Mouse (Mus musculus) liver, embryonic 14.5 days (tissue): ENCODE measurements around the gene Vil1. TPM values are rescaled to one million over a fixed set of nuclear protein-coding genes. Genes with fewer than 3 reads are reported as not detected.

ENCODE experiments used
- ATAC-seq: fragments of 200-750 bp; cut with Nextera tagmentation; 2 replicates; pipeline ENCODE4 v1.8.0; 2017; ENCODE audit warnings: moderate number of reproducible peaks, mild to moderate bottlenecking, moderate library complexity; ENCODE audit not compliant: insufficient read depth
- DNase-seq, 3 experiments: peaks; one replicate each; pipeline ENCODE4 v3.0.0-alpha.2; 2012 to 2013; ENCODE audit warnings: low read depth in 3 of 3, low spot score in 3 of 3
- H3K27ac ChIP-seq: fragments of 300-500 bp; sonication (generic); 2 replicates; pipeline ENCODE4 v1.5.1; 2014; ENCODE audit warnings: moderate library complexity, mild to moderate bottlenecking, control low read depth, inconsistent platforms
- H3K27me3 ChIP-seq: fragments of 300-500 bp; sonication (generic); 2 replicates; pipeline ENCODE4 v1.6.1; 2014; ENCODE audit warnings: mild to moderate bottlenecking, low read length, moderate library complexity; ENCODE audit not compliant: control insufficient read depth, insufficient read depth
- H3K36me3 ChIP-seq: fragments of 300-500 bp; sonication (generic); replicated peaks from 2 replicates; pipeline ENCODE4 v1.6.1; 2014; ENCODE audit warnings: low read depth; ENCODE audit not compliant: control insufficient read depth, insufficient read depth
- H3K4me1 ChIP-seq, 2 experiments: fragments of 200-500 bp in 1 of 2; fragments of 300-500 bp in 1 of 2; sonication (generic) in 1 of 2; replicated peaks; 2 replicates each; pipeline ENCODE4 v1.6.1; 2012 to 2014; ENCODE audit warnings: antibody characterized with exemption in 1 of 2, inconsistent platforms in 1 of 2, low read length in 1 of 2; ENCODE audit not compliant: control insufficient read depth in 2 of 2, insufficient read depth in 2 of 2
- H3K4me2 ChIP-seq: fragments of 300-500 bp; sonication (generic); 2 replicates; pipeline ENCODE4 v1.6.1; 2014; ENCODE audit warnings: low read depth, mild to moderate bottlenecking, control low read depth, moderate library complexity
- H3K4me3 ChIP-seq, 2 experiments: fragments of 200-500 bp in 1 of 2; fragments of 300-500 bp in 1 of 2; sonication (generic) in 1 of 2; 2 replicates each; pipeline ENCODE4 v1.5.1; 2012 to 2014; ENCODE audit warnings: low read depth in 2 of 2, low read length in 2 of 2, mild to moderate bottlenecking in 2 of 2, control low read depth in 1 of 2, inconsistent platforms in 1 of 2, moderate library complexity in 1 of 2; ENCODE audit not compliant: insufficient read depth in 1 of 2
- H3K9ac ChIP-seq: fragments of 300-500 bp; sonication (generic); replicated peaks from 2 replicates; pipeline ENCODE4 v1.6.1; 2014; ENCODE audit warnings: mild to moderate bottlenecking, control low read depth, moderate library complexity
- H3K9me3 ChIP-seq: fragments of 300-500 bp; sonication (generic); 2 replicates; pipeline ENCODE4 v1.6.1; 2016; ENCODE audit warnings: low read length, mixed read lengths; ENCODE audit not compliant: control insufficient read depth
- CTCF ChIP-seq: IDR thresholded peaks from 2 replicates; pipeline ENCODE4 v1.5.1; 2016; ENCODE audit warnings: antibody characterized with exemption, low read depth, control low read depth
- EP300 ChIP-seq: IDR thresholded peaks from 2 replicates; pipeline ENCODE4 v1.6.1; 2016; ENCODE audit warnings: antibody characterized with exemption, low read depth
- WGBS: fragments of 180-500 bp; shearing (Covaris S2); extraction: QIAGEN DNeasy Blood & Tissue Kit; methylation state at CpG from one replicate; pipeline ENCODE4 v1.1.7; 2014; ENCODE audit not compliant: insufficient replicate concordance; 5-methylcytosine and 5-hydroxymethylcytosine counted together
- polyA plus RNA-seq, 2 experiments: library from polyadenylated mRNA; depleted of rRNA in 1 of 2; stranded (reverse) in 1 of 2; unstranded in 1 of 2; fragments of >200 nt; fragmentation: Nextera tagmentation in 1 of 2; extraction: Ambion mirVana in 1 of 2; gene quantifications; 2 replicates each; pipeline versions ENCODE4 v1.2.1 to v1.2.3; 2012 to 2014

Gene Vil1
- polyA plus RNA-seq, 2 experiments: 0.39 to 0.50 TPM

- Histone ChIP-seq H3K9me3 (no peaks in the 10 kb centered on the region), H3K27me3 (no peaks in the 10 kb centered on the region), H3K27ac (no peak within 1 kb of the TSS), H3K4me2 (no peak within 1 kb of the TSS), H3K4me3 (no peak within 1 kb of the TSS), H3K36me3 (no peaks in the 10 kb centered on the region), H3K4me1 (peaks cover 0 to 8% of the 10 kb centered on the region in 2 experiments; a peak in 3 of 4 replicates), H3K9ac (no peak within 1 kb of the TSS)
- DNase-seq (no peak), ATAC-seq (peak; percentile 26; the same call in 1 of the 2 replicates)
- TF ChIP-seq EP300: no peak
- WGBS: 37% methylated on average over 8 of the region's 8 CpGs
Measured at GRCm38 (mm10) chr1:74374980-74375379, 34.2 kb upstream of the Vil1 start, which contains the start of gene Slc11a1. Slc11a1 (plus strand) TSS chr1:74375195.

- no peak overlapping the region for H3K4me3 ChIP-seq
- WGBS: 72% methylated on average over 10 of the region's 10 CpGs
- DNase-seq (no peak), ATAC-seq (no peak)
- no peaks in the 10 kb centered on the region for H3K9me3 ChIP-seq
- no peak overlapping the region for H3K27ac ChIP-seq
- H3K4me1 ChIP-seq: peaks cover 0 to 9% of the 10 kb centered on the region in 2 experiments; a peak in 3 of 4 replicates
- H3K36me3 ChIP-seq: no peaks in the 10 kb centered on the region
- H3K4me2 ChIP-seq: no peak overlapping the region
- H3K9ac ChIP-seq: no peak overlapping the region
- H3K27me3 ChIP-seq: no peaks in the 10 kb centered on the region
- TF ChIP-seq CTCF (no peak), EP300 (no peak)
Measured at GRCm38 (mm10) chr1:74375561-74375960, 33.6 kb upstream of the Vil1 start.

- ATAC-seq: no peak
- H3K36me3 ChIP-seq: no peaks in the 10 kb centered on the region
- H3K27ac ChIP-seq: no peak overlapping the region
- peaks cover 0 to 12% of the 10 kb centered on the region in 2 experiments; a peak in 3 of 4 replicates for H3K4me1 ChIP-seq
- H3K9me3 ChIP-seq: no peaks in the 10 kb centered on the region
- TF ChIP-seq EP300 (no peak), CTCF (no peak)
- DNase-seq: no peak
- no peak overlapping the region for H3K4me3 ChIP-seq
- no peak overlapping the region for H3K4me2 ChIP-seq
- WGBS: 64% methylated on average over 4 of the region's 4 CpGs
- H3K9ac ChIP-seq: no peak overlapping the region
- no peaks in the 10 kb centered on the region for H3K27me3 ChIP-seq
Measured at GRCm38 (mm10) chr1:74376396-74376795, 32.8 kb upstream of the Vil1 start.

GRCm38 (mm10) chr1:74379058-74379504 is 30.1 kb upstream of the Vil1 start:
- H3K9me3 ChIP-seq: no peaks in the 10 kb centered on the region
- no peak overlapping the region for H3K4me3 ChIP-seq
- DNase-seq (no peak), ATAC-seq (0 out of 2 replicates have a peak, but pooled peaks have one; percentile 30)
- H3K4me1 ChIP-seq: peaks cover 2 to 19% of the 10 kb centered on the region in 2 experiments; a peak in 3 of 4 replicates
- H3K27ac ChIP-seq: no peak overlapping the region
- H3K4me2 ChIP-seq: no peak overlapping the region
- H3K9ac ChIP-seq: no peak overlapping the region
- H3K27me3 ChIP-seq: no peaks in the 10 kb centered on the region
- TF ChIP-seq CTCF: no peak
- TF ChIP-seq EP300: no peak
- no peaks in the 10 kb centered on the region for H3K36me3 ChIP-seq
- 48% methylated on average over 7 of the region's 7 CpGs for WGBS

- H3K4me3 ChIP-seq: no peak overlapping the region
- peaks cover 2 to 15% of the 10 kb centered on the region in 2 experiments; a peak in 3 of 4 replicates for H3K4me1 ChIP-seq
- H3K9ac ChIP-seq: no peak overlapping the region
- ATAC-seq (no peak), DNase-seq (no peak)
- H3K4me2 ChIP-seq: no peak overlapping the region
- H3K9me3 ChIP-seq: no peaks in the 10 kb centered on the region
- TF ChIP-seq CTCF (no peak), EP300 (no peak)
- H3K27me3 ChIP-seq: no peaks in the 10 kb centered on the region
- H3K36me3 ChIP-seq: no peaks in the 10 kb centered on the region
- 69% methylated on average over 5 of the region's 5 CpGs for WGBS
- no peak overlapping the region for H3K27ac ChIP-seq
Measured at GRCm38 (mm10) chr1:74380484-74380883, 28.7 kb upstream of the Vil1 start.
